Mouse (Mus musculus) forebrain, embryonic 16.5 days (tissue): ENCODE measurements around the gene Kif1b. TPM values are rescaled to one million over a fixed set of nuclear protein-coding genes. Genes with fewer than 3 reads are reported as not detected.
"Not testable (repeated sequence)": the region's sequence is repeated elsewhere in the genome, so short reads cannot be mapped to it uniquely, and the experiment has no call there.

ENCODE experiments used
- ATAC-seq: fragments of 200-750 bp; cut with Nextera tagmentation; 2 replicates; pipeline ENCODE4 v1.8.0; 2017; ENCODE audit warnings: mild to moderate bottlenecking, moderate library complexity
- H3K27ac ChIP-seq: fragments of 300-500 bp; sonication (generic); 2 replicates; pipeline ENCODE4 v1.5.1; 2014; ENCODE audit warnings: low read length, control low read depth
- H3K27me3 ChIP-seq: fragments of 300-500 bp; sonication (generic); replicated peaks from 2 replicates; pipeline ENCODE4 v1.6.1; 2014; ENCODE audit warnings: low read length; ENCODE audit not compliant: control insufficient read depth, insufficient read depth
- H3K36me3 ChIP-seq: fragments of 300-500 bp; sonication (generic); 2 replicates; pipeline ENCODE4 v1.6.1; 2014; ENCODE audit not compliant: control insufficient read depth, insufficient read depth
- H3K4me1 ChIP-seq: fragments of 300-500 bp; sonication (generic); replicated peaks from 2 replicates; pipeline ENCODE4 v1.6.1; 2014; ENCODE audit warnings: low read length; ENCODE audit not compliant: control insufficient read depth, insufficient read depth
- H3K4me2 ChIP-seq: fragments of 300-500 bp; sonication (generic); 2 replicates; pipeline ENCODE4 v1.6.1; 2014; ENCODE audit warnings: mild to moderate bottlenecking, low read length, control low read depth
- H3K4me3 ChIP-seq: fragments of 300-500 bp; sonication (generic); replicated peaks from 2 replicates; pipeline ENCODE4 v1.5.1; 2014; ENCODE audit warnings: mild to moderate bottlenecking, low read length, control low read depth
- H3K9ac ChIP-seq: fragments of 300-500 bp; sonication (generic); replicated peaks from 2 replicates; pipeline ENCODE4 v1.6.1; 2014; ENCODE audit warnings: low read depth, low read length, control low read depth
- H3K9me3 ChIP-seq: fragments of 300-500 bp; sonication (generic); 2 replicates; pipeline ENCODE4 v1.6.1; 2016; ENCODE audit warnings: low read length; ENCODE audit not compliant: control insufficient read depth
- WGBS: fragments of 180-500 bp; shearing (Covaris S2); extraction: QIAGEN DNeasy Blood & Tissue Kit; methylation state at CpG from one replicate; pipeline ENCODE4 v1.1.7; 2014; 5-methylcytosine and 5-hydroxymethylcytosine counted together
- polyA plus RNA-seq: library from polyadenylated mRNA; unstranded; fragments of >200 nt; fragmentation: Nextera tagmentation; extraction: Ambion mirVana; gene quantifications from 2 replicates; pipeline ENCODE4 v1.2.1, GENCODE M21; 2015

Kif1b gene
- polyA plus RNA-seq, 1 experiment from 2014 or later, result 131 TPM

DNA sequence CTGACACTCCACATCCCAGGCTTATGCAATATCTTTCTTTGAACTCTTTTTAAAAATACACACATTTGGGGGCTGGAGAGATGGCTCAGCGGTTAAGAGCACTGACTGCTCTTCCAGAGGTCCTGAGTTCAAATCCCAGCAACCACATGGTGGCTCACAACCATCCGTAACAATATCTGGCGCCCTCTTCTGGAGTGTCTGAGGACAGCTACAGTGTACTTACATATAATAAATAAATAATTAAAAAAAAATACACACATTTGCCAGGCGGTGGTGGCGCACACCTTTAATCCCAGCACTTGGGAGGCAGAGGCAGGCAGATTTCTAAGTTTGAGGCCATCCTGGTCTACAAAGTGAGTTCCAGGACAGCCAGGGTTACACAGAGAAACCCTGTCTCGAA lies 96.1 kb downstream of the Kif1b start:
- not testable (repeated sequence) for H3K4me3 ChIP-seq, H3K9me3 ChIP-seq, ATAC-seq, H3K9ac ChIP-seq, H3K4me1 ChIP-seq, H3K27ac ChIP-seq, H3K4me2 ChIP-seq, H3K27me3 ChIP-seq
- peaks cover 59% of the 10 kb centered on the region for H3K36me3 ChIP-seq
- 95% methylated on average over 6 of the region's 6 CpGs for WGBS

DNA sequence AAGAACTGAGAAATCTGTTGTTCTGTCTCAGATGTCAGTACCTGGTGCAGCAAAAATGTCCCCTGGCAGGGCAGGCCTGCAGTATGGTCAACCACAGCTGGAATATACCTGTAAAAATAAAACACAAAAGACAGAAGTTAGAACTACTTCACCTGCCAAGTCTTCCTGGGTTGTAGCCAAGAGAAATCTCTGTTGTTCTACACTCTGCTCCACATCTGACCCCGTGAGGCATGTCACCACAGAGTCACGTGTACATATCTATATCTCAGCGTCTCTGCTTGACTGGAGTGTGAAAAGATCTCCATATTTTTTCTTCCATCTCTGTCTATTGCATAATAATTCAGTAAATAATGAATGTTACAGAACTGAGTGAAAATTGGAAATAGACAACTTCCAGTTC lies 105.0 kb downstream of the Kif1b start:
- Histone ChIP-seq H3K9ac (no peak overlapping the region), H3K36me3 (peaks cover 60% of the 10 kb centered on the region), H3K27ac (no peak overlapping the region), H3K4me3 (no peak overlapping the region), H3K4me2 (no peak overlapping the region), H3K27me3 (no peaks in the 10 kb centered on the region), H3K9me3 (no peaks in the 10 kb centered on the region), H3K4me1 (no peaks in the 10 kb centered on the region)
- WGBS, result 89% methylated on average over 3 of the region's 3 CpGs
- ATAC-seq, result no peak

DNA sequence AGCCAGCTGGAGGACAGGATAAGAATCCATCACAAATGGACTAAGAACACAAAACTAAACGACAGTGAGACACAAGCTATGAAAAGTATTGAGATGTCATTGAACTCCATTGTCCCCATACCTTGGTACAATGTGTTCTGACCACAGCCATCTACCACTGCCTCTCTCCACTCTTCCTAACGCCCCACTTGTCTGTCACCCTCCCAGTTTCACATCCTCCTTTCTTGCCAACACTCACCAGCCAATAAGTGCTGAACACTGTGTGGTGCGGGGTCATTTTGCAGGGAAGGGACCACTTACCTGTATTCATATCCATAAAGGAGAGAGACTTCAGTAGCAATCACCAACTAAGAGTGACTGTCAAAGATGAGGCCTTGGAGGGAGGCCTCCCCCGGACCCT lies 106.4 kb downstream of the Kif1b start:
- 95% methylated on average over 4 of the region's 4 CpGs for WGBS

DNA sequence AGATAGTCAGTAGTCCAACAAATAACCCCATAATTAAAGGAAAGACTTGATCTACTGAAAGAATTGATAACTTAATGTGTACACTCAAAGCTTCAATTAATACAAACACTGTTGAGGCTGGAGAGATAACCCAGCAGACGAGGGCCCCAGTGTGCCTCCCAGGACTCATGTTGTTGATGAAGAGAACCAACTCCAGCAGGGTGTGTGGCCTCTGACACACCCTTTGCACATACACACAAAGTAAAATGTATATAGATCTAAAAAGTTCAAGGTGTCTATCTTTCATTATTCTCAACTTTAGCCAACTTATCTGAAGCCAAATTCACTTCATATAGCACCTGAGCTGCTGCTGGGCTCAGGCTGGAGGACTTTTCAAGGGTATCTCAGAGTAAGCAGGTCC lies 110.3 kb downstream of the Kif1b start:
- no peaks in the 10 kb centered on the region for H3K9me3 ChIP-seq
- WGBS, result 84% methylated on average over 1 of the region's 1 CpGs
- ATAC-seq, result no peak
- no peak overlapping the region for H3K4me2 ChIP-seq
- H3K27ac ChIP-seq, result no peak overlapping the region
- H3K27me3 ChIP-seq, result no peaks in the 10 kb centered on the region
- H3K9ac ChIP-seq, result no peak overlapping the region
- peaks cover 44% of the 10 kb centered on the region for H3K36me3 ChIP-seq
- no peaks in the 10 kb centered on the region for H3K4me1 ChIP-seq
- H3K4me3 ChIP-seq, result no peak overlapping the region

More for the DNA sequence above, 106.4 kb downstream of the Kif1b start:
- no peak overlapping the region for H3K4me3 ChIP-seq
- H3K4me1 ChIP-seq, result no peaks in the 10 kb centered on the region
- H3K27me3 ChIP-seq, result no peaks in the 10 kb centered on the region
- peaks cover 54% of the 10 kb centered on the region for H3K36me3 ChIP-seq
- H3K4me2 ChIP-seq, result no peak overlapping the region
- no peak for ATAC-seq
- H3K9ac ChIP-seq, result no peak overlapping the region
- no peaks in the 10 kb centered on the region for H3K9me3 ChIP-seq
- no peak overlapping the region for H3K27ac ChIP-seq

DNA sequence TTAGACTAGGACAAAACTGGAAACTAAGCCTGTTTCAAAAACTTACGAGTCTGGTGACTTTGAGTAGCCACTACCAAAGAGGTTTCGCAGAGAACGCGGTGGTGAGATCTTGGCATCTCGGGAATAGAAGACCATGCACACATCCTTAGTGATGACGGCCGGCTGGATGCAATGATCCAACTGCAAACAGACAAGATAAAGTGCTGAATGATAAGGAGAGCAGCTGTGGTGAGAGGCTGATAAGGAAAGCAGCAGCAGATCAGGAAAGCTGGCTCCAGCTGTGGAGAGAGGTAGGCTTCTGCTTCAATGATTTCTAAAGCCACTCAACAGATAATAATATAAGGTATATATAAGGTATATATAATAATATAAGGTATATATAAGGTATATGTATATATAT lies 116.4 kb downstream of the Kif1b start:
- Histone ChIP-seq H3K4me1 (no peaks in the 10 kb centered on the region), H3K4me2 (no peak overlapping the region), H3K36me3 (peaks cover 45% of the 10 kb centered on the region), H3K27ac (no peak overlapping the region), H3K4me3 (no peak overlapping the region), H3K9me3 (no peaks in the 10 kb centered on the region), H3K27me3 (no peaks in the 10 kb centered on the region), H3K9ac (no peak overlapping the region)
- WGBS, result 97% methylated on average over 7 of the region's 7 CpGs
- no peak for ATAC-seq

DNA sequence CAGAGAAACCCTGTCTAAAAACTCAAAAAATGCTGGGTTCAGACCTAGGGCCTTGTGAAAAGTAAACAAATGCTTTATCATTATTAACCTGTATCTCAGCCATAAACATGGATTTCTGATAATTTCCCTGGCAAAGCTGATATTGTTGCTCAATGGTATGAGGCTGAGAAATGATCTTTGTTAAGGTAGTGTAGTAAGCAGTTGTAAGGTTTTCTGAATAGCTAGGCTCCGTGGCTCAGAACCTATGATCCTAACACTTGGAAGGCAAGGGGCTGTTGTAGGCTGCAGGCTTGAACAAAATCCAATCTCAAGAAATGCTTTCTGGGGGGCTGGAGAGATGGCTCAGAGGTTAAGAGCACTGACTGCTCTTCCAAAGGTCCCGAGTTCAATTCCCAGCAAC lies 118.9 kb downstream of the Kif1b start:
- Histone ChIP-seq H3K27me3 (no peaks in the 10 kb centered on the region), H3K27ac (no peak overlapping the region), H3K36me3 (peaks cover 54% of the 10 kb centered on the region), H3K4me2 (no peak overlapping the region), H3K9me3 (no peaks in the 10 kb centered on the region), H3K9ac (no peak overlapping the region), H3K4me1 (no peaks in the 10 kb centered on the region), H3K4me3 (no peak overlapping the region)
- WGBS, result 89% methylated on average over 2 of the region's 2 CpGs
- ATAC-seq, result no peak

DNA sequence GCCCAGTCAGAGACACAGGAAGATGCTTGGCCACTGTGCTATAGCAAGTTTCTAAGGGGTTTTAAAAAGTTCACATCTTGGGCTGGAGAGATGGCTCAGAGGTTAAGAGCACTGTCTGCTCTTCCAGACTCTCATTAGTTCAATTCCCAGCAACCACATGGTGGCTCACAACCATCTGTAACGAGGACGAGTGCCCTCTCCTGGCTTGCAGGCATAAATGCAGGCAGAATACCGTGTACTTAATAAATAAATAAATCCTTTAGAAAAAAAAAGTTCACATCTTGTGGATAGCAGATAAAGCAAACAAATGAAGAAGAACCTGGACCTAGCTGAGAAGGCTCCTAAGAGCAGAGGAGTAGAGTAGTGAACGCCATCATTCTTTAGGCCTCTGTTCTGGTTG lies 124.7 kb downstream of the Kif1b start:
- no peak overlapping the region for H3K9ac ChIP-seq
- no peak overlapping the region for H3K4me2 ChIP-seq
- no peak overlapping the region for H3K27ac ChIP-seq
- 51% methylated on average over 4 of the region's 4 CpGs for WGBS
- H3K4me3 ChIP-seq, result no peak overlapping the region
- no peaks in the 10 kb centered on the region for H3K9me3 ChIP-seq
- no peak for ATAC-seq
- H3K4me1 ChIP-seq, result no peaks in the 10 kb centered on the region
- H3K27me3 ChIP-seq, result no peaks in the 10 kb centered on the region
- peaks cover 67% of the 10 kb centered on the region for H3K36me3 ChIP-seq

DNA sequence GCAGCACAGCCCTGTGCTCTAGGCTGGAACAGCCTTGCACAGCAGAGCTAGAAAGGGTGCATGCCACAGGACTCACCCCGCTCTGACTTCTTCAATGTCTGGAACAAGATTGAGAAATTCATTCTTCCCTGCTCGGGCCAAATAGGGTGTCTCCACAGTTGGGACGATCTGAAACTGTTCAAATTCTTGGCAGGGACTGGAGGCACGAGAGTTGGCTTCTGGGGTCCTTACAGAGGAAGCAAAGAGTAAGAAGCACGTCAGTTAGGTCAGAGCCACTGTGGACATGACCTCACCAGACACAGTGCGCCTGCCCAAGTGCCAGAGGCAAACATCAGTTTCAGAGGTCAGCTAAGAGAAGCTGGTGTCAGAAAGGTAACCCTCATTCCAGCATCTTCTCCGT lies 125.3 kb downstream of the Kif1b start:
- peaks cover 65% of the 10 kb centered on the region for H3K36me3 ChIP-seq
- H3K9ac ChIP-seq, result no peak overlapping the region
- H3K4me3 ChIP-seq, result no peak overlapping the region
- no peaks in the 10 kb centered on the region for H3K9me3 ChIP-seq
- ATAC-seq, result no peak
- H3K27ac ChIP-seq, result no peak overlapping the region
- no peaks in the 10 kb centered on the region for H3K27me3 ChIP-seq
- no peak overlapping the region for H3K4me2 ChIP-seq
- H3K4me1 ChIP-seq, result no peaks in the 10 kb centered on the region
- 91% methylated on average over 7 of the region's 7 CpGs for WGBS

DNA sequence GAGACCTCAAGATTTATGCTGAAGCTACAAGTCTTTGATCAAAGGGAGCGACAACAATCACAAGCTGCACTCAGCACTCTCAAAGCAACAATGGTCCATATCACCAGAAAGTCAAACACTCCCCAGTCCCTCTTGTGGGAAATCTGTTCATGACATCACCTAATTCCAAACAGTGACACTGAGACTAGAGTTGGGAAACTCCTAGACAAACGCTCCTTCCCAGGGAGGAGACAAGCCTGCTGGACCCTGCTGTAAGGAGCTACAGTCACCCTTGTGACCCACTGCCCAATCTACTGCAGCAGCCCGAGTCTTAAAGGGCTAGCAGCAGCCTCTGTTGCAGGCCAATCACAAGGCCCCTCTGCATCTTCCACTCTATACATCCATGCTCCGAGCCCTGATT lies 127.9 kb downstream of the Kif1b start:
- H3K4me2 ChIP-seq, result no peak overlapping the region
- no peak for ATAC-seq
- H3K27ac ChIP-seq, result no peak overlapping the region
- no peak overlapping the region for H3K4me3 ChIP-seq
- 70% methylated on average over 4 of the region's 4 CpGs for WGBS
- no peak overlapping the region for H3K9ac ChIP-seq
- H3K27me3 ChIP-seq, result no peaks in the 10 kb centered on the region
- no peaks in the 10 kb centered on the region for H3K4me1 ChIP-seq
- H3K36me3 ChIP-seq, result peaks cover 54% of the 10 kb centered on the region
- H3K9me3 ChIP-seq, result no peaks in the 10 kb centered on the region

DNA sequence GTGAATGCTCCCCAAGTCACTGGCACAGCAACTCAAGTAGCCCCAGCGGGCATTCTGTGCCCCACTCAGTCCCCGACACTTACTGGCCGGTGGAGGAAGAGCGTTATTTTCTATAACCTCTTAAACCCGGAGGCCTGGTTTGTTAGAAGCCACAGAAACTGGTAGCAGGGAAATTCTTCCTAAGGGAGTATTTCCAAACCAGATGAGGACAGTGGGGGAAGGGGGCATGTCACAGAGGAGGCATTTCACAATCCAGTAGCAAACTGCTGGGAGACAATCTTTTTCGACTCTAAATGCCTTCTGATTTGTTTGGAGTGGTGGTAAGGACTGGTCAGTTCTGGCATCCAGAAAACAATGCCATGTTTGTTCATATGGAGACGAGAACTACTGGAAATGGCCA lies 128.3 kb downstream of the Kif1b start:
- Histone ChIP-seq H3K27ac (no peak overlapping the region), H3K4me3 (no peak overlapping the region), H3K4me1 (no peaks in the 10 kb centered on the region), H3K9me3 (no peaks in the 10 kb centered on the region), H3K9ac (no peak overlapping the region), H3K4me2 (no peak overlapping the region), H3K27me3 (no peaks in the 10 kb centered on the region), H3K36me3 (peaks cover 51% of the 10 kb centered on the region)
- WGBS, result 87% methylated on average over 7 of the region's 7 CpGs
- ATAC-seq, result no peak
